Mouse (Mus musculus) stomach, postnatal 0 days (tissue): ENCODE measurements at regions not wholly inside any gene's neighbourhood (a gene's known extent, or its start where the extent isn't known, plus 50 kb on each side); places are given as distances from the start of the nearest gene placed in this dataset.
A peak's percentile ranks its signal among the peaks of the same experiment; 100 is the strongest.

Source experiments
- ATAC-seq: fragments of 200-750 bp; cut with Nextera tagmentation; 2 replicates; pipeline ENCODE4 v1.8.0; 2017; ENCODE audit not compliant: low FRiP score, low TSS enrichment
- DNase-seq: peaks from one replicate; pipeline ENCODE4 v3.0.0-alpha.2; 2016; ENCODE audit warnings: low spot score
- H3K27ac ChIP-seq: fragments of 300-500 bp; sonication (generic); replicated peaks from 2 replicates; pipeline ENCODE4 v1.5.1; 2014; ENCODE audit warnings: mild to moderate bottlenecking, control low read depth
- H3K27me3 ChIP-seq: fragments of 300-500 bp; sonication (generic); 2 replicates; pipeline ENCODE4 v1.6.1; 2014; ENCODE audit warnings: low read length; ENCODE audit not compliant: control insufficient read depth, insufficient read depth
- H3K36me3 ChIP-seq: fragments of 300-500 bp; sonication (generic); 2 replicates; pipeline ENCODE4 v1.6.1; 2014; ENCODE audit warnings: low read length, mixed read lengths; ENCODE audit not compliant: control insufficient read depth, insufficient read depth
- H3K4me1 ChIP-seq: fragments of 300-500 bp; sonication (generic); replicated peaks from 2 replicates; pipeline ENCODE4 v1.6.1; 2014; ENCODE audit warnings: antibody characterized with exemption; ENCODE audit not compliant: control insufficient read depth, insufficient read depth
- H3K4me2 ChIP-seq: fragments of 300-500 bp; sonication (generic); replicated peaks from 2 replicates; pipeline ENCODE4 v1.6.1; 2014; ENCODE audit warnings: low read depth, mild to moderate bottlenecking, control low read depth, moderate library complexity
- H3K4me3 ChIP-seq: fragments of 300-500 bp; sonication (generic); 2 replicates; pipeline ENCODE4 v1.5.1; 2014; ENCODE audit warnings: low read depth, low read length, control low read depth
- H3K9ac ChIP-seq: fragments of 300-500 bp; sonication (generic); 2 replicates; pipeline ENCODE4 v1.6.1; 2014; ENCODE audit warnings: mild to moderate bottlenecking, low read length, control low read depth, mixed read lengths
- H3K9me3 ChIP-seq: fragments of 300-500 bp; sonication (generic); 2 replicates; pipeline ENCODE4 v1.6.1; 2016; ENCODE audit warnings: low read length; ENCODE audit not compliant: control insufficient read depth
- CTCF ChIP-seq: IDR thresholded peaks from 2 replicates; pipeline ENCODE4 v1.5.1; 2016; ENCODE audit warnings: antibody characterized with exemption, low read depth, mild to moderate bottlenecking, moderate library complexity
- EP300 ChIP-seq: optimal IDR thresholded peaks from 2 replicates; pipeline ENCODE3; 2016; ENCODE audit warnings: antibody characterized with exemption
- WGBS: fragments of 180-500 bp; shearing (Covaris S2); extraction: QIAGEN DNeasy Blood & Tissue Kit; methylation state at CpG from one replicate; pipeline ENCODE4 v1.1.7; 2014; 5-methylcytosine and 5-hydroxymethylcytosine counted together

- H3K4me1 ChIP-seq = no peaks in the 10 kb centered on the region
- DNase-seq = no peak
- no peak overlapping the region for H3K4me2 ChIP-seq
- no peaks in the 10 kb centered on the region for H3K36me3 ChIP-seq
- TF ChIP-seq EP300 (no peak), CTCF (no peak)
- no peak overlapping the region for H3K27ac ChIP-seq
- no peak for ATAC-seq
- H3K27me3 ChIP-seq = no peaks in the 10 kb centered on the region
- H3K4me3 ChIP-seq = no peak overlapping the region
- H3K9me3 ChIP-seq = no peaks in the 10 kb centered on the region
- no peak overlapping the region for H3K9ac ChIP-seq
Observed at GRCm38 (mm10) chr4:105908281-105908680, 118.6 kb downstream of the Gm12728 start.

GRCm38 (mm10) chr4:105909272-105909671, 119.6 kb downstream of the Gm12728 start:
- Histone ChIP-seq H3K4me2 (no peak overlapping the region), H3K4me3 (no peak overlapping the region), H3K27ac (no peak overlapping the region), H3K4me1 (no peaks in the 10 kb centered on the region), H3K36me3 (no peaks in the 10 kb centered on the region), H3K27me3 (no peaks in the 10 kb centered on the region), H3K9me3 (no peaks in the 10 kb centered on the region), H3K9ac (no peak overlapping the region)
- TF ChIP-seq EP300 (no peak), CTCF (no peak)
- DNase-seq (no peak), ATAC-seq (no peak)
- 54% methylated on average over 4 of the region's 4 CpGs for WGBS

- ATAC-seq (no peak), DNase-seq (no peak)
- no peaks in the 10 kb centered on the region for H3K4me1 ChIP-seq
- H3K36me3 ChIP-seq = no peaks in the 10 kb centered on the region
- no peaks in the 10 kb centered on the region for H3K27me3 ChIP-seq
- H3K4me2 ChIP-seq = no peak overlapping the region
- H3K27ac ChIP-seq = no peak overlapping the region
- no peak overlapping the region for H3K4me3 ChIP-seq
- H3K9ac ChIP-seq = no peak overlapping the region
- TF ChIP-seq EP300 (no peak), CTCF (no peak)
- H3K9me3 ChIP-seq = no peaks in the 10 kb centered on the region
- WGBS = 58% methylated on average over 5 of the region's 5 CpGs
Observed at GRCm38 (mm10) chr4:105910666-105911065, 121.0 kb downstream of the Gm12728 start.

- 46% methylated on average over 6 of the region's 6 CpGs for WGBS
Observed at GRCm38 (mm10) chr4:105911678-105912077, 122.0 kb downstream of the Gm12728 start.

GRCm38 (mm10) chr4:105912296-105912695, 122.6 kb downstream of the Gm12728 start:
- Histone ChIP-seq H3K9me3 (no peaks in the 10 kb centered on the region), H3K4me1 (no peaks in the 10 kb centered on the region), H3K9ac (no peak overlapping the region), H3K27ac (no peak overlapping the region), H3K27me3 (no peaks in the 10 kb centered on the region), H3K36me3 (no peaks in the 10 kb centered on the region), H3K4me3 (no peak overlapping the region), H3K4me2 (no peak overlapping the region)
- 61% methylated on average over 4 of the region's 4 CpGs for WGBS
- TF ChIP-seq CTCF = no peak
- ATAC-seq (no peak), DNase-seq (no peak)

More at GRCm38 (mm10) chr4:105911678-105912077, 122.0 kb downstream of the Gm12728 start:
- no peak for DNase-seq
- Histone ChIP-seq H3K4me2 (no peak overlapping the region), H3K9ac (no peak overlapping the region), H3K27me3 (no peaks in the 10 kb centered on the region), H3K9me3 (no peaks in the 10 kb centered on the region), H3K4me1 (no peaks in the 10 kb centered on the region), H3K36me3 (no peaks in the 10 kb centered on the region), H3K4me3 (no peak overlapping the region), H3K27ac (no peak overlapping the region)
- no peak for ATAC-seq
- no peak for TF ChIP-seq EP300
- TF ChIP-seq CTCF = no peak

GRCm38 (mm10) chr4:105914996-105915395, 125.3 kb downstream of the Gm12728 start:
- 52% methylated on average over 6 of the region's 6 CpGs for WGBS
- H3K36me3 ChIP-seq = no peaks in the 10 kb centered on the region
- no peaks in the 10 kb centered on the region for H3K4me1 ChIP-seq
- no peaks in the 10 kb centered on the region for H3K9me3 ChIP-seq
- no peaks in the 10 kb centered on the region for H3K27me3 ChIP-seq
- H3K4me3 ChIP-seq = no peak overlapping the region
- no peak overlapping the region for H3K27ac ChIP-seq
- no peak for TF ChIP-seq EP300
- TF ChIP-seq CTCF = peak; percentile 66
- DNase-seq = no peak
- no peak for ATAC-seq
- no peak overlapping the region for H3K9ac ChIP-seq
- no peak overlapping the region for H3K4me2 ChIP-seq

- no peak for DNase-seq
Observed at GRCm38 (mm10) chr4:105916229-105916628, 126.6 kb downstream of the Gm12728 start.

More at GRCm38 (mm10) chr4:105916229-105916628, 126.6 kb downstream of the Gm12728 start:
- ATAC-seq = no peak
- whole genome bisulfite sequencing = 56% methylated on average over 9 of the region's 9 CpGs
- Histone ChIP-seq H3K4me1 (no peaks in the 10 kb centered on the region), H3K36me3 (no peaks in the 10 kb centered on the region), H3K9me3 (no peaks in the 10 kb centered on the region), H3K27ac (no peak overlapping the region), H3K9ac (no peak overlapping the region), H3K4me2 (no peak overlapping the region), H3K27me3 (no peaks in the 10 kb centered on the region), H3K4me3 (no peak overlapping the region)
- TF ChIP-seq EP300 = no peak
